Mouse (Mus musculus) gastrocnemius, adult 8-10 months (tissue): ENCODE data around the gene Telo2. TPM values are rescaled to one million over a fixed set of nuclear protein-coding genes. Genes with fewer than 3 reads are reported as not detected.

Experiments used
- DNase-seq, 2 experiments: peaks; one replicate each; pipeline ENCODE4 v3.0.0; 2022; ENCODE audit warnings: low spot score in 2 of 2
- total RNA-seq, 4 experiments: library from RNA; stranded (reverse); gene quantifications; 2 replicates each; pipeline ENCODE4 v1.2.4; 2022

Gene Telo2
- total RNA-seq, 4 experiments from 2014 or later = 4.2 to 8.6 (median 6.0) TPM

DNA sequence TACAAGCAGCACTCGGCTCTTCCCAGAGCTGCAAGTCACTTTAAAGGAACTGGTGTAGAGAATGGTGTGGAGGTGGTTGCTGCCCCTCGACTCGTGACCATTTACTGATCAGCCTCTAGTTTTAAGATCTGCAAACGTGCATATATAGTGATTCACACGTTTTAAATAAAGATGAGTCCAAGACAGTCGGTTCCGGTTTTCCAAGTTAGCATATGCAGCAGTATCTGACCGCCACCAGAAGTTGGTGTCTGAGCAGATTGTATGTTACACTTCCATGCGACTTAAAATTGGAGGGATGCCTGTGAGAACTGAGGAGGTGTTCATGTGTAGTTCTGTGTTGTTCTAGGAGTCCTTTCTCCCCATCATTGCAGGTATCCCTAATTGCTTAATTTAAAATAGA lies 62.5 kb downstream of the Telo2 start:
- no peak for DNase-seq

Other genes with a start within 250 kb of the Telo2 start
- gene Igfals, start 250.0 kb downstream of the Telo2 start, total RNA-seq = 1 to 10 TPM; 2.9 to 3.8 (median 3.3) TPM
- 10 to 100 TPM; 10.5 to 13.7 (median 11.9) TPM for gene Nubp2, start 229.6 kb downstream of the Telo2 start, total RNA-seq
- gene Spsb3, start 229.3 kb downstream of the Telo2 start, total RNA-seq = 10 to 100 TPM; 31.0 to 38.6 (median 35.4) TPM
- gene Eme2, start 220.9 kb downstream of the Telo2 start, total RNA-seq = 1 to 10 TPM; 6.6 to 8.7 (median 7.9) TPM
- gene Mrps34, start 220.9 kb downstream of the Telo2 start, total RNA-seq = 10 to 100 TPM; 70.5 to 82.3 (median 75.4) TPM
- 10 to 100 TPM; 11.4 to 12.6 (median 12.0) TPM for gene Nme3, start 219.5 kb downstream of the Telo2 start, total RNA-seq
- gene Mapk8ip3, start 179.0 kb downstream of the Telo2 start, total RNA-seq = 10 to 100 TPM; 12.1 to 15.4 (median 13.7) TPM
- gene Jpt2, start 155.3 kb downstream of the Telo2 start, total RNA-seq = 1 to 10 TPM; 5.1 to 8.5 (median 6.9) TPM
- 1 to 10 TPM; 6.2 to 6.9 (median 6.7) TPM for gene Cramp1l, start 100.2 kb downstream of the Telo2 start, total RNA-seq
- 1 to 10 TPM; 1.4 to 2.7 (median 2.3) TPM for gene Ift140, start 99.9 kb downstream of the Telo2 start, total RNA-seq
- 10 to 100 TPM in 1 of 4 experiments, 1 to 10 TPM in 3; 7.9 to 10.7 (median 8.2) TPM for gene Tmem204, start 32.4 kb downstream of the Telo2 start, total RNA-seq
- gene Ptx4, start 4.8 kb upstream of the Telo2 start, total RNA-seq = 1 to 10 TPM in 1 of 4 experiments, under 1 TPM in 3; 0.58 to 2.4 (median 0.79) TPM
- 10 to 100 TPM; 13.0 to 18.3 (median 16.0) TPM for gene Clcn7, start 17.4 kb upstream of the Telo2 start, total RNA-seq
- gene Ccdc154, start 46.5 kb upstream of the Telo2 start, total RNA-seq = not detected
- not detected for gene Gm38655, start 59.5 kb upstream of the Telo2 start, total RNA-seq
- gene BC003965, start 68.6 kb upstream of the Telo2 start, total RNA-seq = 10 to 100 TPM; 13.8 to 15.5 (median 14.8) TPM
- 1 to 10 TPM; 3.2 to 5.4 (median 4.3) TPM for gene Unkl, start 72.4 kb upstream of the Telo2 start, total RNA-seq
- 10 to 100 TPM; 12.8 to 17.2 (median 14.8) TPM for gene Gnptg, start 124.2 kb upstream of the Telo2 start, total RNA-seq
- 10 to 100 TPM; 14.2 to 19.1 (median 15.6) TPM for gene Tsr3, start 124.2 kb upstream of the Telo2 start, total RNA-seq
- not detected for gene Baiap3, start 140.4 kb upstream of the Telo2 start, total RNA-seq
- 10 to 100 TPM; 57.0 to 66.7 (median 58.0) TPM for gene Ube2i, start 158.7 kb upstream of the Telo2 start, total RNA-seq
- under 1 TPM; 0.27 to 0.56 (median 0.33) TPM for gene Prss34, start 182.4 kb upstream of the Telo2 start, total RNA-seq
- not detected for gene Prss28, start 192.7 kb upstream of the Telo2 start, total RNA-seq
- gene Prss29, start 202.7 kb upstream of the Telo2 start, total RNA-seq = not detected
- 1 to 10 TPM in 3 of 4 experiments, under 1 TPM in 1; 0.29 to 2.2 (median 1.2) TPM for gene Tpsab1, start 229.6 kb upstream of the Telo2 start, total RNA-seq